Mouse (Mus musculus) T-helper 17 cell (primary cell): ENCODE measurements at regions not wholly inside any gene's neighbourhood (a gene's known extent, or its start where the extent isn't known, plus 50 kb on each side); places are given as distances from the start of the nearest gene placed in this dataset.

ENCODE experiments used
- in situ Hi-C, 2 experiments: fragments of 300-600 bp; cut with MboI, MseI; formaldehyde crosslinking; loops; 1 replicate in 1 of 2; 2 replicates in 1 of 2; pipeline ENCODE4 v1.15.1; 2025; ENCODE audit warnings: high pct_unique_total_duplicates in 2 of 2

DNA sequence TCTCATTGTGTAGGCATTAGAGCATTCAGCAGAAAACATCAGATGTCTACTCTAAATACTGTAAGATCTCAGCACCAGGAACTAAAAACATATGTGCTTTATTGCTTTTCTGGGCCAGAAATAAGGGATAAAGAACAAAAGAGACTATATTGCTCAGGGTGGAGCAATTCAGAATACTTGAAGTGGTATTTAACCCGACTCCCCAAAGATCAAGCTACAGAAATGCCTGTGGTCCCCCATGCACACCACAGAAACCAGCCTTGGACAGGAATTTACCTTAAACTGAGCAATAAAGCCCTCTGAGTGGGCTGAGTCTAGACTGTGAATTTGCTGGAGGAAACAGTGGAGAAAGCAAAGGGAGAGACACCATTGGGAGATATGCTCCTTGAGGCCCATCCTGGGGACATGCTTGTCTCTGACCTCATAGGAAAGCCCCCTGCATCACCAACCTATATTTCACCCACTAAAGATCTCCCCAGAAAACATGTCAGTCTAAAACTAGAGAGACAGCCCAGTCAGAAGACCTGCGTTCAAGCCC lies 197.3 kb upstream of the 4930412O13Rik start:
- in situ Hi-C loops: no loop called here

DNA sequence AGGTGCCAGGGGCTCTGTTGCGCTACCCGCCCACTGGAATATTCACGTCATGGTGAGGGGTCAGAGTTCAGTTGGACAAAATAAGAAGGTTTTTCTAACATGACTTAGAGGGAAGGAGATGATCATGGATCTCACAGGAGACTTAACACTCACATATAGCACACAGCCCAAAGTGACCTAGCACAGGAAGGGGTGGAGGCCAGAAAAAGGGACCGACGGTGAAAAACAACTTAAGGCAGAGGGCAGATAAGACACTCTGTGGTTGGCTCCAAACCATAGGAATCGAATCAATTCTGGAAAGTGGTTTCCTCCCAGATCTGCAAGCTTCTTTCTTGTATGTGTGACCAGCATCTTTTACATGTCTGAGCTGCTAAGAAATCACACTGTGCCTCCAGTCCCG lies 192.9 kb upstream of the 4930412O13Rik start:
- in situ Hi-C loops: no loop called here

DNA sequence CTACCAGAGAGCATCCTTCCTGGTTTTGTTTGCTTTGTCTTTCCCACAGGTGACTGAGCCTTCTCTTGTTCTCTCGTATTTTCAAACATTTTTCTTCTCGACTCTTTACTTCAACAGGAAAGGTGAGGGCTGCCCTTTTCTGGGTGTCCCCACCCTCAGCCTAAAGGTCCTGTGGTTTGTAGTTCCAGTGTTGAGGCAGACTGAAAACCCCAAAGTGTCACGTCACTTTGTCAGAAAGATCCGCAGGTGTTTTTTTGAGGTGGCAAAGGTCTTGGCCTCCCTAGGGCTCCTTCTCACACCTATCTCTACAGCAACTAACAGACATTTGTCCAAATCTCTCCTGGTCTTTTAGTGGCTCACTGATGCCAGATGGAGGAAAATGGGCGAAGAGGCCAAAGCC lies 191.5 kb upstream of the 4930412O13Rik start:
- in situ Hi-C loops: no loop called here

DNA sequence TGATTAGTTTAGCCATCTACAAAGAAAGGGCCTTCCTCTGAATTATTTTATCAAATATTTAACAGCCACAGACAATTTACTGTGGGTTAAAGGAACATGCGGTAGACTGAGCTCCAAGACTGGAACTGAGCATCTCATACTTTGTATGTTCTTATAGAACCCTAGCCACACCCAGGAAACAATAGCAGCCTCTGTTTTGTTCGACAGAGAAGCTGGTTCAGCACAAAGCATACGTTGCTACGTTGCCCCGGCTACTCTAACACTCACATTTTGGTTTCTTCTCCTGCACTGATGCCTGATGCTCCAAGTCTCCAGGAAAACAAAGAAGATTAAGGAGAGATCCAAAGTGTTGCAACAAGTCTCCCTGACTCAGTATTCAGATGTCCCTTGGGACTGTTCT lies 189.5 kb upstream of the 4930412O13Rik start:
- in situ Hi-C loops: no loop called here

DNA sequence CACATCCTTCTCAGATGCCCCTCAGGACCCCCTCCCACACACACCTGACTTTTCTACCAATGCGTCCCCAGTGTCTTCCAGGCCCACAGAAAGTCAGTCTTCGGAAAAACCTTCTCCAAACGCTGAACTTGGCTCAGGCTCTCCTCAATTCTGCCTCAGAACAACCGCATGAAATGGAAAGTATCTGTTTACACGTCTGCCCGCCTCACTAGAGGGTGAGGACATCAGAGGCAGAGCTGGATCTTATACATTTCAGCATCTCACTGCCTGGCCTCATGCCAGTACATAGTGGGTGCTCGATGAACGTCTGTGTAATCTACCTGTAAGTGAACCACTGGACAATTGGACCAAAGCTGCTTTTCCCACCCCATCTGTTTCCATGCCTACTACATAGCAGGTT lies 189.1 kb upstream of the 4930412O13Rik start:
- in situ Hi-C loops: no loop called here

DNA sequence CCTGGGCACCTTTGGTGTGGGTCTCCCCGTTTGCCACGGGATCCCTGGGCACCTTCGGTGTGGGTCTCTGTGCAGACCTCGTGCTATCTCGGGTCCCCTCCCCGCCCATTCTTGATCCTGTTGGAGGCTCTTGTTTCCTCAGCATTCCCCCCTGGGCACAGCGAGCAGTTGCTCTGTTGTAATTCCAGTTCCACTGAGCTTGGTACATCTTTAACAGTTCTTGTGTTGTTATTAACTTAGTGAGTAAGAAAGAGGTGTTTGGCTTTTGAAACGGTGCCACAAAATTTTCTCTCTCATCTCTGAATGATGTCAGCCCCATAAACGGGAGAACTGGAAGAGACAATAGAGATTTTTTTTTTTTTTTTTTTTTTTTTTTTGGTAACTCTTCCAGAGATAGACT lies 187.7 kb upstream of the 4930412O13Rik start:
- in situ Hi-C loops: no loop called here

DNA sequence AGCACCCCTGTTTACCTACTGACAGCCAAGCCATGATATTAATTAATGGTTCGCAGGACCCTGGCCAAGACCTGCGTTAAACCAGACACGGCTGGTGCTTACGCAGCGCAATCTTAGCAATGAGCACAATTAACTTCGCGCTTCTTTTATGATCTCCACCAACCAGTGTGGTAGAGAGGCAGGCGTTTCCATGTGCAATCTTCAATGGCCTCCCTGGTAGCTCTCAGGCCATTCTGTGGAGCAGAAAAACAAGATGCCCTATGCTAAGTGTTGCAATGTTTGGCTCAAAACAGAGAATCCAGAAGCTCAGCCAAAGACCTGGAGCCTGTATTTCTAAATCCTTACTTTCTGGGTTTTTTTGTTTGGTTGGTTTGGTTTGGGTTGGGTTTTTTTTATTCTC lies 186.9 kb upstream of the 4930412O13Rik start:
- in situ Hi-C loops: no loop called here

DNA sequence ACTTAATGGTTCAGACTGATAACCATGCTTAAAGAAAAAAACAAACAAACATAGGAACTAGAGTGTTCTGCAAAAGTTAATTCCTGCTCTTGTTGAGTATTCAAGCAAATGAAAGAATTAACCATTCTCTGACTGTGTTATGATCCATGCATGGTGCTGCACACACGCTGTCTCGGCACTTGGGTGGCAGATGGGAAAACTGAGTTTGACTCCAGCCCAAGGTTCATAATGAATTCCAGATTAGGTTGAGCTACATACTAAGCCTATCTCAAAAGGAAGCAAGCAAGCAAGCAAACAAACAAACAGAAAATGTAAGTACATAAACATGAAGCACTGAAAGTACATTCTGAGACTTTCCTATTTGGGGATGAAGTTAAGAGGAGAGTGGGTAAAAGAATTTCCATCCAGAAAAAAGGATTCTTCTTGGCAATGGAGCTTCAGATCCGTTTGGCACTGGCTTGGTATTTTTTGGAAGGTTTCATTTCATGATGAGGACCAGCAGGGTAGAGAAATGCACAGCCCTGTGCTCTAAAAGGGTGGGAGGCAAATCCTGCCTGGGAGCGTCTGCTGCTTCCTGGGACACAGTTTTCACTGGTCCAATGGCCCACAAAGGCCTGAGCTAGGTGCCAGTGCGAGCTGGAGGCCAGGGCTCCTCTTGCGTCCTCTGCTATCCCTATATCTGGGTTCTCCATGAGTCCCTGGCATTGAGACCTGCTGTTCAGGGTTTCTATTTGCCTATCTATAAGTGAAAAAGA lies 183.3 kb upstream of the 4930412O13Rik start:
- in situ Hi-C loops: no loop called here

DNA sequence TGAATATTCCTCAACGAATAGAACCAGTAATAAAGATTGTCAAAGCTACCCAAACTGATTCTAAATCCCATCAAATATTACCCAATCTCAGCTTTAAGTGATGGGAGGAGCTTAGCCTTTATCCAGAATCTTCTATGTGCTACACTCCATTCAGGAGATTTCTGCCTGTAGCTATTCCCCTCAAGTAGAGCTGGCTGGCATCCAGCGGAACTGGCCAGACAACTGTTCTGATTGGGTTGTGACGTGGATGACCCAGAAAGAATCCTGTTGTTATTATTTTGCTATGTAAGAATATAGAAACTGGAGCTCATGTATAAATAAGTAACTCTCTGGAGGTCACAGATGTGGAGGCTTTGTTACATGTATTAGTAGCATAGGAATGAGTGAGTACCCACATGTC lies 176.8 kb upstream of the 4930412O13Rik start:
- in situ Hi-C loops: loop anchor here in 1 of 2 experiments (25.0 kb wide), 1 partner anchor 1667 kb away; no protein-coding TSS in a partner anchor

DNA sequence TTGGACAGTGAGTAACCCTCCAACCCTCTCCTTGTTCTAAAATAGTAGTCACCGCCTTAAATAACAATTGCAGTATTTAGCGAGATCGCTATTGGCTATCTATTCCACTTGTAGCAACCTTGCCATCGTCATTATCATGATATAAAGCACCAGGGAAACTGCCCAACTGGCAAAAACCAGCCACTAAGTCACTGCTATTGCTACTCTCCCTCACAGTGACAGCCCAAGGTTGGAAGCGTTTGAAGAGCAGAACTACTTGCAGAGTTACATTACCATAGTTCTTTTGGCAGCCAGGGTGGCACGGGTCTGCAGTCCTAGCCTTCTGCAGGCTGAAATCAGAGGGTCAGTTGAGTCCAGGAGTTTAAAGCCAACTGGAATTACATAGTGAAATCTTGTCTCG lies 171.6 kb upstream of the 4930412O13Rik start:
- in situ Hi-C loops: loop anchor here in 1 of 2 experiments (25.0 kb wide), 1 partner anchor 1672 kb away; no protein-coding TSS in a partner anchor

DNA sequence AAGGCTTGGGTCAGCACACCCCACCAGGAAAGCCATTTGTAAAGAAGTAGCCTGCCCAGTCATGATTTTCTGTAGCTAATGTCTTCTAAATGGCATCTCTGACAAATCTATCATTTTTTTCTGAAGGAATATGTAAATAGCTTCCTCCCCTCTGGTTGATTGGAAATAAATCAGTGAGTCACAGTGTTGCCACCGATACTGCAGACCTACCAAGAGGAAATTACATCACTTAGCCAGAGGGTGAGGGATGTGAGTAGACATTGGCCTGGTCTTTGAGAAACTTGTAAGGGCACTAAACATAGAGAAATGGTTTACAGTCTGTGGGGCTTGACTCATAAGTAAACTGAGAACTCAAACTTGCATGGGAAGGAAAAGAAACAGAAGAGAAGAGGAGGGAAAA lies 163.1 kb upstream of the 4930412O13Rik start:
- in situ Hi-C loops: loop anchor here in 1 of 2 experiments (25.0 kb wide), 1 partner anchor 1681 kb away; no protein-coding TSS in a partner anchor

DNA sequence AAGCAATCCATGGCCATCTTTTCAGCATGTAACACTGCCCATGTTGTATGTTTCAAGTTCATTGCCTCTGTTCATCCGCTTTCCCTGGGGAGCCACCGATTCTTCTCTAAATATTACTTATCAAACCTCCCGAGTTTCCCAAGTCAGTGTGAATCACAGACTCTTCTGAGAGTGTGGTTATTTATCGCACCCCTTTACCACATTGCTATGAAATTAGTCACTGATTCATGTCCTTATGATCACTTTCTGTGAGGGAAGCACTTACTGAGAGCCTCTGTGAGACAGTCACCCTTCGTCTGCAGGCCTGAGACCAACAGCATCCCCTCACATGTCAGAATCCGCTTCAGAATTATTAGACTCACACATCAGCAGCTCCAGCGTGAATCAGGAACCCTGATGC lies 147.8 kb upstream of the 4930412O13Rik start:
- in situ Hi-C loops: loop anchor here in 1 of 2 experiments (10.0 kb wide), 1 partner anchor 592 kb away; no protein-coding TSS in a partner anchor

DNA sequence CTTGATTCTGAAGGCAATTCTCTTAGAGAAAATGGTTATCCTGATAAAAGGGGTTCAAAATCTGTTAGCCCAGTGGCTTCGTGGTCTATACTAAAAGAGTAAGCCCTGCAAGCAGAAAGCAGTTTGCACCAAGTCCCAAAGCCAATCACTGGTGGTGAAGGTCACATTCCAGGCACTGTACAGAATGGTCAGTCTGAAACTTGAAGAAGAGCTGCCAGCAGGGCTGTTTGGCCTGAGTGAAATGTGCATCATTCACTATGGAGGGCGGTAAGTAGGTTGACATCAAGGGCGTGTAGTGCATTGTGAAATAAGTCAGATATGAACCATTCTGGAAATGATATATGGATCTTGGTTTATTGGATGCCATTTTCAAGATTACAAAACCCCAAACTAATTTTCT lies 136.9 kb upstream of the 4930412O13Rik start:
- in situ Hi-C loops: no loop called here

DNA sequence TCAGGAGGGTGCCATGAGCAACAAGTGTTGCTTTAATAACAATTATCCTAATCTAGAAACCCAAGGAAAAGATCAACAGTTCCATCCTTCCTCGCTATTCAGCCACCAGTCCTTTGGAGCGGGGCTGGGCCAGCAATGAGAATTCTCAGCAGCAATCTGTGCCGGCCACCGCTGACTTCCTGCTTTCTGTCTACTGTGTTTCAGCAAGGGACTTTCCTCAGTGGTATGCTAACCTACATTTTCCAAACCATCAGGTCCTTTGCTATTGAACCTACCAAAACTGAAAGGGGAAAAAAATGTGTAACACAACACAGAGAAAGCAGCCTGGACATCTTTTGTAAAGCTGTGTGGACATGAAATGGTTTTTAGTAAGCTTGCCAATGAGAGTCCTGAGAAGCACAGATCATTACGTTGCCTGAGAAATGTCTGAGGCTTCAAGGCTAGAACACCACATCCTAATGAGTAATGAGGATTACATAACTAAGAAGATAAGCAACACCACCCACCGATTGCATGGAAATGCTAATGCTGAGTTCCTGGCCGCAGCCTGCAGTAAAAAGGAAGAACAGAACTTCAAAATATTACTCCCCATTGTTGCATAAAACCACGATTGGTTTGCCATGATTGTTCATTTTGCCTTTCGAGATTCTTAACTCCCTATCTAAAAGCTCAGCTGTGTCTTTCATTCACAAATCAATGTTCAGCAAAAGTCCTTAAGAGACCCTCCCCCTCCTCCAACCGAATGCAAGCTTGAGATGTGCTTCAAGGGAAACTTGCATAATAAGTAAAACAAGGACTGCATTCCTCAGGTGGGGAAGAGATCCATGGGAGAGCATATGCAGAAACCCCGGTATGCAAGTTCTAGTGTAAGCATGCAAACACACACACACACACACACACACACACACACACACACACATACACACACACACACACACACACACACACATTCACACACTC lies 130.9 kb upstream of the 4930412O13Rik start:
- in situ Hi-C loops: loop anchor here in 1 of 2 experiments (10.0 kb wide), 1 partner anchor 1475 kb away; no protein-coding TSS in a partner anchor

DNA sequence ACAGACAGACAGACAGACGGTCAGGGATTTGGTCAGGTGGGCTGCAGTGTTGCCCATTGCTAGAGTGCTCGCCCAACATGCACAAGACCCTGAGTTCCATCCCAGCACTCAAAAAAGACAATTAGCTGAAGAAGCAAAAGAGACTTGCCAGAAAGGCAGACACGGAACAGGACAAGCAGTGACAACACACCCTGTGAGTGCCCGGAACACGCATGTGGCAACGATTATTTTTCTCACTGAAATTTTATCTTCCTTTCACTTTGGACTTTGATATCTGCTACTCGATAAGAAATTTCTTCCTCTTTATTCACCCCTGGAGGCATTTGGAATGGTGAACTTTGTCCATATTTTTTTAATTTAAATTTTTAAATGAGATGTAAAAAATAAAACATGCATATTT lies 127.4 kb upstream of the 4930412O13Rik start:
- in situ Hi-C loops: loop anchor here in 1 of 2 experiments (10.0 kb wide), 1 partner anchor 1471 kb away; no protein-coding TSS in a partner anchor

DNA sequence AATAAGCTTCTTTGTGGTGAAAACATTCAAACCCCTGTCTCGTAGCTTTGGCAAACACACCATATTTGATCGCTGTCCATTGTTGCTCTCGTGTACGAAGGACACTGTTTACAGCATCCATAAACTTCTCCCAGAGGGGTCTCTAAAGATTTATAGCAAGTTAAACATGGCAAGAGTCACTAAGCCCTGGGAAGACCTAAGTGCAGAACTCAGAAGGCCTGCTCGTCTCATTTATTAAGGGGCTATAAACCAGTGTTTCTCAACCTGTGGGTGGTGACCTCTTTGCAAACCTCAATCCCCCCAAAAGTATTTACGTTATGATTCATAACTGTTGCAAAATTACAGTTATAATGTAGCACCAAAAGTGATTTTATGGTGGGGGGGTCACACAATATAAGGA lies 126.9 kb upstream of the 4930412O13Rik start:
- in situ Hi-C loops: loop anchor here in 1 of 2 experiments (10.0 kb wide), 1 partner anchor 1471 kb away; no protein-coding TSS in a partner anchor

DNA sequence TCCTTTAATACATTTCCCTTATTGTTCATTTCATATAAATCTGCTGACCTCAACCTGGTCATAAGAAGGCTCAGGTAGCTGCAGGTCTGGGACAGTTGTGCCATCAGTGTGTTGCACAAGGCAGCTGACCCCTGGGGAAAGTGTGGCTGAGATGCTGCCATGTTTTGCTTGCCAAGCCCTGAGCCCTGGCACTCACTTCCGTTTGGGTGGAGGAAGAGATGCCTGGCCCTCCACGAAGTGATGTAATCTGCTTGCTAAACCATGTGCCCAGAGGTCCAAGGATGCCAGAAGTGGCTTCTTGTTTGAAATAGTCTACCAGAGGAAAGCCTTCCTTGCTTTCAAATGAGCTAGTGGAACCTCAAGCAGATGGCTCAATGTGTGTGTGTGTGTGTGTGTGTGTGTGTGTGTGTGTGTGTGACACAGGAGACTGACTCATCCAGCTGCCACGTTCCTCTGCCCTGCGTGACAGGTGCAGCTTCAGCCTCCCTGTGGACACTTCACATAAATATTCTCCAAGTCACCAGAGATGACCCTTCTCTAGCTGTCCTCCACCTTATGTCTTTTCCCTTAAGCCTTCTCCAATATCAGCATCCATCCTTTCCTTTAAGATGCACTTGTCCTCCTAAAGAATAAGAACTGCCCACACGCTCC lies 123.2 kb upstream of the 4930412O13Rik start:
- in situ Hi-C loops: loop anchor here in 1 of 2 experiments (10.0 kb wide), 1 partner anchor 1467 kb away; no protein-coding TSS in a partner anchor

DNA sequence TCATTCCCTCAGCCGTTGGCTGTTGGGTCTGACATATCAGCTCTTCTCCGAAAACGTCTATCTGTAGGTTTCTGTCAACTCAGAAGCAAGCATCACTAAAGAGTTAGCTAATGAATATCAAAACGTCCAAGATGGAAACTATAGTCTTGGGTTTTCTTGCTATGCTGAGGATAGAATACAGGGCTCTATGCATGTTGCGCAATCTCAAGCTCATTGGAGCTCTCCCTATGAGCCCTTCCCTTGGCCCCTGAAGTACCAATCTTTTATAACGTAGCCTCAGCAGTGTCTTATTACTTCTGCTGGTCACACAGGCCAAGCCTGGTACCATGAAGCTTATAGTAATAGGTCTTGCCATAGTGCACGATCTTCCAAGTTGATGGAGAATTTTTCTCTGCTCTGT lies 122.1 kb upstream of the 4930412O13Rik start:
- in situ Hi-C loops: loop anchor here in 1 of 2 experiments (10.0 kb wide), 1 partner anchor 1466 kb away; no protein-coding TSS in a partner anchor

DNA sequence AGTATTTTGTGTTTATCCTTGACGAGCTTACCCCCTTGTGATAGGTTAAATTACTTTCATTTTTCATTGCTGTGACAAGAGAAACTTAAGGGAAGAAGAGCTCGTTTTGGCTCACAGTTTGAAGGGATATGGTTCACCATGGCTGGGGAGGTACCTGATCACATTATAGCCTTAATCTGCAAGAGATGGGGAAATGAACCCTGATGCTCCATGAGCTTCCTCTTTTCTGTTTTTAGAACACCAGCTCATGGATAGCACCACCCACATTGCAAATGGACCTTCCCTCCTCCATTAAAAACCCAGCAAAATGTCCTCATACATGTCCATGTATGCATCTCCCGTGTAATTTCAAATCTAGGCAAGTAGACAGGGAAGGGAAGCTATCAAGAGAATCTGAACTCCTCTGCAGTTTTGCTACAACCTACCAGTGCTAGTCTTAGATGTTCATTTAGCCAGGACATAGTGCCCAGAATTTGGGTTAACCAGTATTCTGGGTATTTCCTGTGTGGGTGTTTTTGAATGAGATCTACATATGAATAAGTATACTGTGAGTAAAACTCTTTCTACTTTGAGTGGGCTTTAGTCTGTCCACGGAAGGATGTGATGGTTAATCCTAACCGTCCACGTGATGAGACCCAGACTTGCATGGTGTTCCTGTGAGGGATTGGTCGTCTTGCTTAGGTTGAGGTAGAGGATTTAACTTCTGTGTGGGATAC lies 121.5 kb upstream of the 4930412O13Rik start:
- in situ Hi-C loops: loop anchor here in 1 of 2 experiments (5.0 to 10.0 kb wide), 2 partner anchors 892 to 1465 kb away; no protein-coding TSS in a partner anchor

DNA sequence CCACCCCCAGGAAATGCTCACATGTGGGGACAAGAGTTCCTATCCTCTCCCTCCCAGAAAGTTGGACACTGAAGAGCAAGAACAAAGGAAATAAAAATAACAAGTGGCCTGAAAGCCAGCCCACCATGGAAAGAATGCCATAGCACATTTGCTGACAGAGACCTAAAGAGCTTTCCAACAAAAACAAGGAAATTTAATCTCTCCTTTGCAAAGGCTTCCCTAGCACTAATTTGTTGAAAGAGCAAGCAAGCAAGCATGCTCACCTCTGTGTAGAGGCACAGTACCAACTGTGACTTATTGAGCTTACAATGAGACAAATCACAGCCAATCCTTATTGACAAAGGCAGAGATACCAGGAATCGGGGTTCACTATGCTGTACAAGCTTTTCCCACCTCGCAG lies 100.9 kb upstream of the 4930412O13Rik start:
- in situ Hi-C loops: no loop called here
